Mouse (Mus musculus) forebrain, embryonic 14.5 days (tissue): ENCODE measurements around the gene Sptssa. TPM values are rescaled to one million over a fixed set of nuclear protein-coding genes. Genes with fewer than 3 reads are reported as not detected.

Experiments
- ATAC-seq: fragments of 200-750 bp; cut with Nextera tagmentation; 2 replicates; pipeline ENCODE4 v1.8.0; 2017; ENCODE audit warnings: mild to moderate bottlenecking, moderate library complexity
- DNase-seq: peaks from one replicate; pipeline ENCODE4 v3.0.0-alpha.2; 2015; ENCODE audit warnings: low spot score
- H3K27ac ChIP-seq: fragments of 300-500 bp; sonication (generic); 2 replicates; pipeline ENCODE4 v1.5.1; 2014; ENCODE audit warnings: low read depth, mild to moderate bottlenecking, control low read depth, low read length, moderate library complexity
- H3K27me3 ChIP-seq: fragments of 300-500 bp; sonication (generic); replicated peaks from 2 replicates; pipeline ENCODE4 v1.6.1; 2014; ENCODE audit warnings: low read length, control low read depth, mixed read lengths; ENCODE audit not compliant: control insufficient read depth, insufficient read depth
- H3K36me3 ChIP-seq: fragments of 300-500 bp; sonication (generic); 2 replicates; pipeline ENCODE4 v1.6.1; 2014; ENCODE audit warnings: low read length, control low read depth; ENCODE audit not compliant: control insufficient read depth, insufficient read depth
- H3K4me1 ChIP-seq: fragments of 300-500 bp; sonication (generic); 2 replicates; pipeline ENCODE4 v1.6.1; 2014; ENCODE audit warnings: antibody characterized with exemption, low read length, control low read depth; ENCODE audit not compliant: control insufficient read depth, insufficient read depth
- H3K4me2 ChIP-seq: fragments of 300-500 bp; sonication (generic); 2 replicates; pipeline ENCODE4 v1.6.1; 2014; ENCODE audit warnings: mild to moderate bottlenecking, control low read depth, low read length
- H3K4me3 ChIP-seq: fragments of 300-500 bp; sonication (generic); 2 replicates; pipeline ENCODE4 v1.5.1; 2014; ENCODE audit warnings: low read depth, low read length, control low read depth
- H3K9ac ChIP-seq: fragments of 300-500 bp; sonication (generic); 2 replicates; pipeline ENCODE4 v1.6.1; 2014; ENCODE audit warnings: mild to moderate bottlenecking, low read length, control low read depth, moderate library complexity
- H3K9me3 ChIP-seq: fragments of 300-500 bp; sonication (generic); replicated peaks from 2 replicates; pipeline ENCODE4 v1.6.1; 2016; ENCODE audit warnings: low read length, control low read depth, mixed read lengths; ENCODE audit not compliant: control insufficient read depth
- WGBS: fragments of 180-500 bp; shearing (Covaris S2); extraction: QIAGEN DNeasy Blood & Tissue Kit; methylation state at CpG from one replicate; pipeline ENCODE4 v1.1.7; 2014; 5-methylcytosine and 5-hydroxymethylcytosine counted together
- polyA plus RNA-seq: library from polyadenylated mRNA; unstranded; fragments of >200 nt; fragmentation: Nextera tagmentation; extraction: Ambion mirVana; gene quantifications from 2 replicates; pipeline ENCODE4 v1.2.1, GENCODE M21; 2014

Sptssa gene
- polyA plus RNA-seq, 1 experiment from 2014 or later = 196 TPM

DNA sequence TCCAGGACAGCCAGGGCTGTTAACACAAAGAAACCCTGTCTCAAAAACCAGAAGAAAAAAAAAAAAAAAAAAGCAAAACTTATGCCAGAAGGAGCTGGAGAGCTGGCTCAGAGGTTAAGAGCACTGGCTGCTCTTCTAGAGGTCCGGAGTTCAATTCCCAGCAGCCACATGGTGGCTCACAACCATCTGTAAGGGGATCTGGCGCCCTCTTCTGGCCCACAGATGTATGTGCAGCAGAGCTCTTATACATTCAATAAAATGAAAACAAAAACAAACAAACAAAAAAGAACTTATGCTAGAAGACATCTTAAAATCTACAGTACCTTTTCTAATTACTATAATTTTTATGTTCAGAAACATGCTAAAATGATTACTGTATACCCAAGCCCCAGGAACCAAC, 11.4 kb downstream of the Sptssa start:
- Histone ChIP-seq H3K4me1 (no peaks in the 10 kb centered on the region), H3K4me3 (no peak overlapping the region), H3K27ac (no peak overlapping the region), H3K36me3 (peaks cover 6% of the 10 kb centered on the region; the same call in 1 of the 2 replicates), H3K27me3 (no peaks in the 10 kb centered on the region), H3K9ac (no peak overlapping the region), H3K4me2 (no peak overlapping the region), H3K9me3 (no peaks in the 10 kb centered on the region)
- no peak for DNase-seq
- 76% methylated on average over 2 of the region's 2 CpGs for WGBS
- ATAC-seq = no peak

DNA sequence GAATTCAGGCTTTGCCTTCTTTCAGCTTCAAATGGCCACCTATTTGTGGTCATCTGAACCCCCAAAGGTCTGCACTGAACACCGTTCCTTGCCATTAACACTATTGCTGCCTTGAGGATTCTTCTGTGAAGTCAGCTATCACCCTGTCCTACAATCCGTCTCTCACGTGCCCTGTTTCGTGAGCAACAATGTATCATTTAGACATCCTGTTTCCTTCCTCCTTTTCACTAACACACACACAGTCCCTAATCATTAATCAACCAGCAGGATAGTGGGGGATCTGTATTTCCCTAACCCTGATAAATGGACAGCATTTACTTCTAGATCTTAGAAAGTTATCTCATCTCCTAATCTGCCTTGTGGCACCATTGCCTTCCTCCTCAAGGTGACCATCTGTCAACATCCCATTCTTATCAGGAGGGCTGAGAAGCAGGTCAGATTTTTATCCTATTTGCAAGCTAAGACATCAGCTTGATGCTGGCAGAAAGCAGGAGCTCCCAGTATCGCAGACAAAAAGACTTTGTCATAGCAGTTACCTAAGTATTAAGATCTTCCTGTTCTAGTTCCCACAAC, 13.0 kb downstream of the Sptssa start:
- H3K9me3 ChIP-seq = no peaks in the 10 kb centered on the region
- no peak for ATAC-seq
- H3K36me3 ChIP-seq = peaks cover 4% of the 10 kb centered on the region; the same call in 1 of the 2 replicates
- H3K4me1 ChIP-seq = no peaks in the 10 kb centered on the region
- no peaks in the 10 kb centered on the region for H3K27me3 ChIP-seq
- no peak overlapping the region for H3K4me2 ChIP-seq
- no peak overlapping the region for H3K9ac ChIP-seq
- 90% methylated on average over 5 of the region's 5 CpGs for WGBS
- H3K27ac ChIP-seq = no peak overlapping the region
- no peak for DNase-seq
- H3K4me3 ChIP-seq = no peak overlapping the region

DNA sequence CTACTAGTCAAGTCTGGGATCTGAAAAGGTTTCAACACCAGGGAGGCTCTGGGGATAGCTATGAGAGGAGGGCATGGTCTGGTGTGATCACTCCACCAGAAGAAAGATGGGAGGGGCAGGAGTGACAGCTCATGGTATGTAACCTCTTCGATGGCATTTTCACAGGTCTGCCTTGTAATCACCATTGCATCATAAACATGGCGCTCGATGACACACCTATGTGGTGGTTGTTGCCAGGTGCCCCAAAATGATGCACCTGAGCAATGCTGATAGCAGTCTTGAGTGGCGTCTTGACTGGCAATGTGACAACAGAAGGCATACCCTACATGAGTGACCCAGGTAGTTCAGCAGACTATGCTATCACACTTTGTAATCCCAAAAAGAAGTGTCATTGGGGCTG, 15.0 kb downstream of the Sptssa start:
- H3K4me3 ChIP-seq = no peak overlapping the region
- no peak overlapping the region for H3K4me2 ChIP-seq
- DNase-seq = no peak
- H3K27ac ChIP-seq = no peak overlapping the region
- no peaks in the 10 kb centered on the region for H3K9me3 ChIP-seq
- no peak for ATAC-seq
- no peaks in the 10 kb centered on the region for H3K36me3 ChIP-seq
- no peak overlapping the region for H3K9ac ChIP-seq
- no peaks in the 10 kb centered on the region for H3K27me3 ChIP-seq
- H3K4me1 ChIP-seq = no peaks in the 10 kb centered on the region
- WGBS = 97% methylated on average over 4 of the region's 4 CpGs

DNA sequence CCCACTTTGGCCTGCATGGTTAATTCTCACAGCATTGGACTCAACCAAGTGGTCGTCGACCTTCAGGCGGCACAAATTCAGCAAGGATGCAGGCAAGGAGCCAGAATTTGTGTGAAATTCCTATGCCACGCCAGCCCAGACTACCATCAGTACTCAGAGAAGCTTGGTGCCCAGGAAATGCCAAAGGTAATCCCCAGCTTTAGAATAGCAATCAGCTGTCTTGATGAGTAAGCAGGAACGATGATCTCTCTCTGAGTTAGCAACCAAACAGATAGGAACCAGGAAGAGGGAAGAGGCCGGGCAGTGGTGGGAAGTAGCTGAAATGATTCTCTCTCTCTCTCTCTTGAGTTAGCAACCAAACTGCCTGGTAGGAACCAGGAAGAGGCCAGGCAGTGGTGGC, 16.1 kb downstream of the Sptssa start:
- WGBS = 85% methylated on average over 6 of the region's 6 CpGs
- Histone ChIP-seq H3K9me3 (no peaks in the 10 kb centered on the region), H3K4me3 (no peak overlapping the region), H3K4me2 (no peak overlapping the region), H3K27me3 (no peaks in the 10 kb centered on the region), H3K4me1 (no peaks in the 10 kb centered on the region), H3K27ac (no peak overlapping the region), H3K36me3 (no peaks in the 10 kb centered on the region), H3K9ac (no peak overlapping the region)
- DNase-seq = no peak
- ATAC-seq = no peak

DNA sequence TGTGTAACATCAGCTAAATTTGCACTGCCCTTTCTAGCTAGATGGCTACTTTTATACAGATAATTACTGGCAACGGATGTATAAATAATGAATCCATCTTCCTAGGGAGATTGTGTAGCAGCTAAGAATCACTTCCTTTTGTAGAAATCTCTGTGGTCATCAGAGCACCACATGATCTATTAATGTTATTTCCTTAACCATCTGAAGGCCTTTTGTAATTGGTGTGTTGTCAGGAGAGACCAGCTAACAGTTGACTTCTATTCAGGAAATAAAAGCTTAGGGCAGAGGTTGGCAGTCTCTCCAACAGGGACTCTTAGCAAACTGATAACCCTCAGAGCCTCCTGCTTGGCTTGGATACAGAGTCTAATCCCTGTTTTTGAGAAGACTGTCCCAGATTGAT, 19.3 kb downstream of the Sptssa start:
- Histone ChIP-seq H3K27me3 (no peaks in the 10 kb centered on the region), H3K4me1 (no peaks in the 10 kb centered on the region), H3K27ac (no peak overlapping the region), H3K9ac (no peak overlapping the region), H3K9me3 (no peaks in the 10 kb centered on the region), H3K36me3 (no peaks in the 10 kb centered on the region), H3K4me2 (no peak overlapping the region), H3K4me3 (no peak overlapping the region)
- DNase-seq = no peak
- ATAC-seq = no peak
- WGBS = 78% methylated on average over 1 of the region's 1 CpGs

DNA sequence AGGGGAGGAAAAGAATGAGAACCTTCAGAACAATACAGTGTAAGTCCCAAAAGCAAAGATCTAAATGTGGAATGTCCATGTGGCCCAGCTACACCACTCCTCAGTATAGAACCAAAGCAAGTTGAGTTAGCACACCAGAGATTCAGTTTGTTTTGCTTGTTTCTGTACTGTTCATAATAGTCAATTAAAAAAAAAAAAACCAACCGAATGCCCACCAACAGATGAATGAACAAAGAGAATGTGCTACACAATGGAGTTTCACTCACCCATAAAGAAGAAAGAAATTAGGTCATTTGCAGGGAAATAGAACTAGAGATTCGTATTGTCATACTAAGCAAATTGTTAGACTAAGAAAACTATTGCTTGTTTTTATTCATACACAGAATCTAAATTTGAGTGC, 24.2 kb downstream of the Sptssa start:
- Histone ChIP-seq H3K36me3 (no peaks in the 10 kb centered on the region), H3K9ac (no peak overlapping the region), H3K9me3 (no peaks in the 10 kb centered on the region), H3K27ac (no peak overlapping the region), H3K4me2 (no peak overlapping the region), H3K4me3 (no peak overlapping the region), H3K4me1 (no peaks in the 10 kb centered on the region), H3K27me3 (no peaks in the 10 kb centered on the region)
- ATAC-seq (no peak), DNase-seq (no peak)
- 43% methylated on average over 2 of the region's 2 CpGs for WGBS

DNA sequence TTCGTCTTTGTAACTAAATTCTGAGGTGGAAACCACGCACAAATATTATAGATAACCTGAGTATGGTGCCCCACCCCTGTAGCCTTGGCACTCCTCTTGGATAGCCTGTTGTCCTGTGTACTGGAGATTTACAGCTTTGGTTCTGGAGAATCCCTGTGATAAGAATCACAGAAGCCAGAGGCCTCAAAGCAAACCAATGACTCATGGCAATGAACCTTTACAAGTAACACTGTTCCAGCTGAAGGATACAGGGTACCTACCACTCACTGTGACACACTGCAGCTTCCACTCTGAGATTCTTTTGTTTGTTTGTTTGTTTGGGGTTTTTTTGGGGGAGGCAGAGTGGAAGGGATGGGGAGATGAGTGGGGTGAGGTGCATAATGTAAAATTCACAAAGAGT, 34.4 kb downstream of the Sptssa start:
- DNase-seq = no peak
- 83% methylated on average over 2 of the region's 2 CpGs for WGBS
- Histone ChIP-seq H3K4me1 (no peaks in the 10 kb centered on the region), H3K27ac (no peak overlapping the region), H3K4me3 (no peak overlapping the region), H3K9ac (no peak overlapping the region), H3K9me3 (no peaks in the 10 kb centered on the region), H3K27me3 (no peaks in the 10 kb centered on the region), H3K36me3 (no peaks in the 10 kb centered on the region), H3K4me2 (no peak overlapping the region)
- ATAC-seq = no peak

DNA sequence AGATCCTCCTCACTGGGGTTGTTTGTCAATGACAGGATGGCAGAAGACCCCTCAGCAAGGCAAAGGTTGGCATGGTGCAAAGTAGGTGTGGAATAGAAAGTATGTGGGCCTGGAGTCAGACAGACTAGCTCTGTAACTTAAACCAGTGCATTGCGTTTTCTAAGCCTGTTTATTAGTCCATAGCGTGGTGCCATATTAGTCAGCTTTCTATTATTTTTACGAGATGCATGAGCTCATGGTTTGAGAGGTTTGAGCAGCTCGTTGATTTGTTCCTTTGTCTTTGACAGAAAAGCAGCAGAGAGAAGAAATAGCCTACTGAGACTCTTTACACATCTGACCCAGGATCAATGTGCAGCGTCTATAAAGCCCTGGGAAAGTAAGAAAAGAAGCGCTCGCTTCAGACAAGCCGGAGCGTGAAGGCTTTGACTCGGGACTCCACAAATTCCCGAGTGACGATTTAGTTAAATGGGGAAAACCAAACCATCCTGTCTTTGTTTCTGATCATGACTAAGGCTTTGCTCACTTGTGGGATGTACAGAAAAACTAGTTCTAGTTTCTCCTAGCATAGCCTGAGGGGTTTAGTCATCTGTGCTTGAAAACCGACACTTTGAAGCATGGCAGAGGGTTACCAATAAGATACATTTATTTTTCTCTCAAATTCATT, 36.2 kb downstream of the Sptssa start:
- no peaks in the 10 kb centered on the region for H3K9me3 ChIP-seq
- H3K36me3 ChIP-seq = no peaks in the 10 kb centered on the region
- H3K4me3 ChIP-seq = no peak overlapping the region
- ATAC-seq (no peak), DNase-seq (no peak)
- 36% methylated on average over 13 of the region's 13 CpGs for WGBS
- no peaks in the 10 kb centered on the region for H3K27me3 ChIP-seq
- no peak overlapping the region for H3K27ac ChIP-seq
- H3K9ac ChIP-seq = no peak overlapping the region
- no peaks in the 10 kb centered on the region for H3K4me1 ChIP-seq
- H3K4me2 ChIP-seq = no peak overlapping the region

DNA sequence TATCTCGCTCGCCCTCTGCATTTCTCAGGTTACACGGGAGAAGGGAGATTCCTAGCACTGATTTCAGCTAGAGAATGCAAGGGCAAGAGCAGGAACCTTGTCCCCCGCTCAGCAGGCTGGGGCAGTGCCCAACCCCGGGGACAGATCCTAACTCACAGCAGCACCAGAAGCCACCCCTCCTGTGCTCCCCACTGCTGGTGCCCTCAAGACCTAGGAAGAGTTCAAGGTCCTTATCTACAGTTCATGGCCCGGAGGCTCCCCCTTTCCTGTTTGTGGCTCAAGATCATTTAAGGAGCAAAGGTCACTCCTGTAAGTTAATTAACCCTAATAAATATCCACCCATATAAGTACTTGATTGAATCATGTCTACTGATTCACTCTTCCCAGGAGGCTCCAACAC, 47.4 kb downstream of the Sptssa start:
- ATAC-seq (no peak), DNase-seq (no peak)
- no peak overlapping the region for H3K4me3 ChIP-seq
- no peak overlapping the region for H3K4me2 ChIP-seq
- no peak overlapping the region for H3K27ac ChIP-seq
- H3K27me3 ChIP-seq = no peaks in the 10 kb centered on the region
- H3K36me3 ChIP-seq = no peaks in the 10 kb centered on the region
- no peaks in the 10 kb centered on the region for H3K4me1 ChIP-seq
- WGBS = 93% methylated on average over 6 of the region's 6 CpGs
- no peak overlapping the region for H3K9ac ChIP-seq
- H3K9me3 ChIP-seq = no peaks in the 10 kb centered on the region
